Mouse (Mus musculus) brain, embryonic 14.5 days (tissue): ENCODE data around the gene Tfdp2.

Experiments used
- CTCF ChIP-seq: fragments of 200-500 bp; IDR thresholded peaks from 2 replicates; pipeline ENCODE4 v1.5.1; 2012; ENCODE audit warnings: inconsistent platforms, mild to moderate bottlenecking, moderate library complexity, borderline replicate concordance; ENCODE audit not compliant: insufficient read depth, insufficient read length; ENCODE audit errors: extremely low read depth
- POLR2A ChIP-seq: fragments of 200-500 bp; IDR thresholded peaks from 2 replicates; pipeline ENCODE4 v1.6.1; 2012; ENCODE audit warnings: mild to moderate bottlenecking, inconsistent platforms, borderline replicate concordance; ENCODE audit not compliant: poor library complexity, insufficient read depth, insufficient read length, severe bottlenecking; ENCODE audit errors: extremely low read depth

GRCm38 (mm10) chr9:96284916-96285315 is 88.8 kb downstream of the Tfdp2 start:
- TF ChIP-seq CTCF (no peak), POLR2A (no peak)
